Mouse (Mus musculus) liver, embryonic 15.5 days (tissue): ENCODE data around the gene Arhgef38. TPM values are rescaled to one million over a fixed set of nuclear protein-coding genes. Genes with fewer than 3 reads are reported as not detected.
A peak's percentile ranks its signal among the peaks of the same experiment; 100 is the strongest.

Experiments
- ATAC-seq: fragments of 200-750 bp; cut with Nextera tagmentation; 2 replicates; pipeline ENCODE4 v1.8.0; 2017; ENCODE audit warnings: moderate number of reproducible peaks, mild to moderate bottlenecking, moderate library complexity; ENCODE audit not compliant: insufficient read depth
- H3K27ac ChIP-seq: fragments of 300-500 bp; sonication (generic); replicated peaks from 2 replicates; pipeline ENCODE4 v1.5.1; 2015; ENCODE audit warnings: mild to moderate bottlenecking, inconsistent platforms
- H3K27me3 ChIP-seq: fragments of 300-500 bp; sonication (generic); 2 replicates; pipeline ENCODE4 v1.6.1; 2015; ENCODE audit warnings: mild to moderate bottlenecking, inconsistent platforms
- H3K36me3 ChIP-seq: fragments of 300-500 bp; sonication (generic); replicated peaks from 2 replicates; pipeline ENCODE4 v1.6.1; 2015; ENCODE audit warnings: moderate library complexity, mild to moderate bottlenecking, inconsistent platforms
- H3K4me1 ChIP-seq: fragments of 300-500 bp; sonication (generic); replicated peaks from 2 replicates; pipeline ENCODE4 v1.6.1; 2015; ENCODE audit warnings: inconsistent platforms
- H3K4me2 ChIP-seq: fragments of 300-500 bp; sonication (generic); 2 replicates; pipeline ENCODE4 v1.6.1; 2015; ENCODE audit warnings: moderate library complexity, mild to moderate bottlenecking, inconsistent platforms
- H3K4me3 ChIP-seq: fragments of 300-500 bp; sonication (generic); replicated peaks from 2 replicates; pipeline ENCODE4 v1.5.1; 2015; ENCODE audit warnings: mild to moderate bottlenecking, inconsistent platforms
- H3K9ac ChIP-seq: fragments of 300-500 bp; sonication (generic); 2 replicates; pipeline ENCODE4 v1.6.1; 2015; ENCODE audit warnings: moderate library complexity, mild to moderate bottlenecking, inconsistent platforms
- H3K9me3 ChIP-seq: fragments of 300-500 bp; sonication (generic); replicated peaks from 2 replicates; pipeline ENCODE4 v1.6.1; 2016; ENCODE audit warnings: inconsistent platforms
- WGBS: fragments of 180-500 bp; shearing (Covaris S2); methylation state at CpG from one replicate; pipeline ENCODE4 v1.1.7; 2015; ENCODE audit warnings: mixed read lengths; ENCODE audit not compliant: insufficient replicate concordance; 5-methylcytosine and 5-hydroxymethylcytosine counted together
- polyA plus RNA-seq: library from polyadenylated mRNA; unstranded; fragments of >200 nt; fragmentation: Nextera tagmentation; extraction: Ambion mirVana; gene quantifications from 2 replicates; pipeline ENCODE4 v1.2.1, GENCODE M21; 2015

Gene Arhgef38
- polyA plus RNA-seq, 1 experiment from 2014 or later = not detected

DNA sequence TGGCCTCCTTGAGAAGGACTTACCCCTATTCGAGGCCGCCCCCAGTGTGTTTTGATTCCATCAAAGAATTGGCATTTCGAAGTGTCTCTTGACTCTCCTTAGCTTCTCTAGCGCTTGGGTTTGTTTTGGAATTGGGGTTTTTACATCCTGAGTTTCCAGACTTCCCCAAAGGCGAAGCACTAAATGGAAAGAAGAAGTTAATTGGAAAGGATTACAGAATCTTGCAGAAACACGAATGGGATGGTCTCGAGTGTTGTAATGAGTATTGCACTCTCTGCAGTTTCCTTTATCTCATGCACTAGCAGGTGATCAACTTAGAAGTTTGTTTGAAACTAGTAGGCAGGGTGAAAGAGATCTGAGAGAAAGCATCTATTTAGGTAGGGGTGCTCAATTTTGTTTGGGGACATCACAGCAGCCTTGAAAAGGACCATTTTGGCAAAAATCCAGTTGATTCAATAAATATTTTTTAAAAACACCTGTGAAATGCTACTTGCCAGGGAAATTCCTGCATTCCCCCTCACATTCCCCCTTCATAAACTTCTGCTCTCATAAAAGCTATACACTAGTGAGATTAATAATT is 142.4 kb downstream of the Arhgef38 start:
- peaks cover 27% of the 10 kb centered on the region for H3K4me1 ChIP-seq
- peak overlapping the region; percentile 92 for H3K27ac ChIP-seq
- peak overlapping the region; percentile 93 for H3K4me3 ChIP-seq
- ATAC-seq = no peak
- peak overlapping the region; percentile 80 for H3K4me2 ChIP-seq
- 0 out of 2 replicates have a peak, but pooled peaks cover 3% of the 10 kb centered on the region for H3K36me3 ChIP-seq
- H3K27me3 ChIP-seq = no peaks in the 10 kb centered on the region
- under 1% methylated on average over 7 of the region's 7 CpGs for WGBS
- peak overlapping the region; percentile 88 for H3K9ac ChIP-seq
- no peaks in the 10 kb centered on the region for H3K9me3 ChIP-seq

DNA sequence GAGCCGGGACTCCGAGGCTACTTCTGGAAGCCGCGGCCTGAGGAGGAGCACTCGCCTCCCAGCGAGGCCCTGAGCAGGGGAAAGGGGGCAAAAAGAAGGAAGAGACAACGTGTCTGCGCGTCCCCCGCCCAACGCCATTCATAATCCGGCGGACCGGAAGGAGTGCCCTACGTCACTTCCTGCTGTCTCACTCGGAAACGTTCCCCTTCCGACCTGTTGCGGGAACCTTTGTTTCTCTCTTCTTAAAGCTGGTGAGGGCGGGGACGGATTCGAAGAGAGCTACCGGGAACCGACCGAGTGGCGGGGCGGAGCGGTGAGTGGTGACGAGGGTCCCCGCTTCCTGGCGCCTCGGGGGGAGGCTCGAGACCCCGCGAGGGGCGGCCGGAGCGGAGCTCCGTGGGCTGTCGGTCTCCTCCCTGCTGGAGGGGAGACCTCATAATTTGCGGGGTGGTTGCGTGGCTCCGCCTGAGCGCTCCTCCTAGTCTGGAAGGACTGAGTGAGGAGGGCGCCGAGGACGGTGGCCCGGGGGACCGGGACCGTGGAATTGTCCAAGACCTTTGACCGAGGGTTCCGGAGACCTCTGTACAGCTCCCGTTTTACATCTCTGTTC is 143.0 kb downstream of the Arhgef38 start, which contains the start of the genes Ints12 and Gstcd:
Gene Ints12 (plus strand): TSS at position 177 of the 610 bp plus-strand sequence.
Gene Gstcd (minus strand): TSS at position 370 of the 610 bp plus-strand sequence.
- H3K36me3 ChIP-seq = no peaks in the 10 kb centered on the region
- H3K4me1 ChIP-seq = peaks cover 27% of the 10 kb centered on the region
- peak within 1 kb of the TSS; percentile 93 for H3K4me3 ChIP-seq
- no peaks in the 10 kb centered on the region for H3K9me3 ChIP-seq
- H3K27ac ChIP-seq = peak within 1 kb of the TSS; percentile 92
- H3K9ac ChIP-seq = peak within 1 kb of the TSS; percentile 88
- no peaks in the 10 kb centered on the region for H3K27me3 ChIP-seq
- 0% methylated on average over 53 of the region's 53 CpGs for WGBS
- peak within 1 kb of the TSS; percentile 80 for H3K4me2 ChIP-seq
- peak; percentile 96 for ATAC-seq

DNA sequence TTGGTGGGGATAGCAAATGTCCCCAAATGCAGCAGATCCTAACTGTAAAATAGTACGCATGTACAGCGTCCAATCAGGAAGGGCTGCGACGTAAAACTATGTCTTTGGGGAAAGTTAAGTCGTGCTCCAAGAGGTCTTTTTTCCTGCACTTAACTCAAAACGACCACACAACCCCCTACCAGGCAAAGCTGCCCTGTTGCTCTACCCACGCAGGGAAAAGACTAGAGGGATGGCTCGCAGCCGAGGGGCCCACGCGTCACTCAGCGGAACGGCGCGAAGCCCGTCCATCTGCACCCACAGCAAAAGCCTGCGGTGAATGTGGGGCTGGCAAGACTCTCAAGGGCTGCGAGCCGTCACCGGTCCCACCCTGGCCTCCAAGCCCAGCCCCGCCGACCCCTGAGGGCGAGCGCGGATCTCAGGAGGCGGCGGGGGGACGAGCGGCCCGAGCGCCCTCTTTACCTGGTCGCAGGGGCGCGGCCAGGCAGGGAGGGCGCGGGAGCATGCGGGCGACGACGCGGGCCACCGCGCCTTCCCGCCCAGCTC is 143.6 kb downstream of the Arhgef38 start:
- peak; percentile 83 for ATAC-seq
- Histone ChIP-seq H3K4me2 (peak overlapping the region; percentile 80), H3K27ac (peak overlapping the region; percentile 92), H3K27me3 (no peaks in the 10 kb centered on the region), H3K36me3 (no peaks in the 10 kb centered on the region), H3K4me3 (peak overlapping the region; percentile 93), H3K4me1 (peaks cover 27% of the 10 kb centered on the region), H3K9ac (peak overlapping the region; percentile 88), H3K9me3 (no peaks in the 10 kb centered on the region)
- under 1% methylated on average over 44 of the region's 44 CpGs for WGBS

DNA sequence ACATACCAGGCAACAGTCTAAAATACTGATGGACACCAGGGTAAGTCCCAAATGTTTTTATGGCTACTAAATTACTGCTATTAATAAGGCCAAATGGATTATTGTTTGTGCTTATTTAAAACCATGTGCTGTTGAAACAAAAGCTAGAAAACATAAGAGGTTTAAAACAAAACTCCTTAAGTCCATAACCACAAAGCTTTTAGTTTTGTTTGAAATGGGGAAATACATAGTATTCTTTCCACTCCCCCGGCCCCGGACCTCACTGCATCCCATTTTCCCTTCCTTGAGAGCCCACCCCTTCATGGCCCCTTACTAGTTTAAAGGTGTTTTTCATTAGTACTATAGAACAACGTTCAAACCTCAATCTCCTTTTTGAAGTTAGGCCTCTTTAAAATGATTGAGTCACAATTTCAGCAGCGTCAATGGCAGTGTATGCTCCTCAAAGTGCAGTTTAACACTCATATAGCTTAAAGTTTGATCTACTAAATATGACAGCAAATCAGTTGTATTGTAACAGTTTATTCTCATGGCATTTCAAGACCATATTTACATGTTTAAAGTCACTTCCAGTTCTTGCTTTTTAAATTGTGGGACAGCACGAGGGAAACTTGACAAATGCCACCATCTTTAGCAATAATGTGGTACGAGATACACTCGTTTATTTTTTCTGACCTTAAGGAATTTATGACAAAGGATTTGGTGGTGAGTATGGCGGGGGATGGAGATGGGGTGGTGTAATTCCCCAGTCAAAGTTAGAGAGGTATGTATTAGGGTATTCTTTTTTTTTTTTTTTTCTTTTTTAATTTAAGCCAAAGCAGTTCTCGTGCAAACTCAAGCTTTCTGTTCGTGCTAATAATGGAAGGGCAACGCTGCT is 144.3 kb downstream of the Arhgef38 start:
- Histone ChIP-seq H3K36me3 (no peaks in the 10 kb centered on the region), H3K4me3 (peak overlapping the region; percentile 93), H3K4me2 (peak overlapping the region; percentile 80), H3K9me3 (no peaks in the 10 kb centered on the region), H3K27ac (peak overlapping the region; percentile 92), H3K9ac (peak overlapping the region; percentile 88), H3K4me1 (peaks cover 27% of the 10 kb centered on the region), H3K27me3 (no peaks in the 10 kb centered on the region)
- ATAC-seq = no peak
- WGBS = 2% methylated on average over 11 of the region's 11 CpGs

DNA sequence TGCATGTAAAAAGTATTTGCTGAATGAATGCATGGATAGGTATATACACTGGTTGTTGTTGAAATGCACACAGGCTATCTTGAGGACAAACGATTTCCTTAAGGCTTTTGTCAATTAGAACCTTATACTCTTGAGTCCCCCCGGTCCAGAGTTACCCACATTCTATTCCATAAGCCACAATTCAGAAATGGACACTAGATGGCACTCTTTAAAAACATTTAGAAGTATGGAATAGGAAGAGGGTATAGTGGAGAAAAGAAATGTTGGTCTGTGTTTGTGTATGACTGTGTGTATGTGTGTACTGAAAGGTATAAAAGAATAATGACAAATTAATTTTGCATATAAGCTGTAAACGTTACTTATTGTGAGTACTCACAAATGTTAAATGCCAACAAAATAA is 148.9 kb downstream of the Arhgef38 start:
- no peak for ATAC-seq
- WGBS = 58% methylated on average over 3 of the region's 3 CpGs
- H3K4me1 ChIP-seq = peaks cover 7% of the 10 kb centered on the region; the same call in 1 of the 2 replicates

DNA sequence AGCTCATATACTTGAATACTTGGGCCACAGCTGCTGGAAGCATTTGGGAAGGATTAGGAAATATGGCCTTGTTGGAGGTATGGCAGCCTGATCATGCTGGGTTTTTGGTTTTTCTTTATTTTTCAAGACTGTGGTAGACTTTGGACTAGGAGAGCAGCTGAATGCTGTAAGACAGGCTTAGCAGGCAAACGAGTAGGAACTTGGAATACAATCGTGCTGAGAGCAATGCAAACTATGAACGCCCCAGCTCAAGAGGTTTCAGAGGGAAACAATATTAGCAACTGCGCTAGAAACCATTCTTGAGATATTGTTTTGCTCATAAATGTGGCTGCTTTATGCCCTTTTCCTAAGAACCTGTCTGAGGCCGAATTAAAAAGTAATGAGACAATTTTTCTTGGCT is 152.0 kb downstream of the Arhgef38 start:
- Histone ChIP-seq H3K9ac (no peak overlapping the region), H3K4me3 (no peak overlapping the region), H3K27ac (no peak overlapping the region), H3K9me3 (no peaks in the 10 kb centered on the region), H3K4me2 (no peak overlapping the region), H3K36me3 (peaks cover 48% of the 10 kb centered on the region), H3K27me3 (no peaks in the 10 kb centered on the region), H3K4me1 (no peaks in the 10 kb centered on the region)
- ATAC-seq = no peak
- 75% methylated on average over 5 of the region's 5 CpGs for WGBS

More for the DNA sequence above, 148.9 kb downstream of the Arhgef38 start:
- Histone ChIP-seq H3K9me3 (no peaks in the 10 kb centered on the region), H3K27ac (no peak overlapping the region), H3K27me3 (no peaks in the 10 kb centered on the region), H3K4me2 (no peak overlapping the region), H3K9ac (no peak overlapping the region), H3K4me3 (no peak overlapping the region), H3K36me3 (peaks cover 33% of the 10 kb centered on the region)

DNA sequence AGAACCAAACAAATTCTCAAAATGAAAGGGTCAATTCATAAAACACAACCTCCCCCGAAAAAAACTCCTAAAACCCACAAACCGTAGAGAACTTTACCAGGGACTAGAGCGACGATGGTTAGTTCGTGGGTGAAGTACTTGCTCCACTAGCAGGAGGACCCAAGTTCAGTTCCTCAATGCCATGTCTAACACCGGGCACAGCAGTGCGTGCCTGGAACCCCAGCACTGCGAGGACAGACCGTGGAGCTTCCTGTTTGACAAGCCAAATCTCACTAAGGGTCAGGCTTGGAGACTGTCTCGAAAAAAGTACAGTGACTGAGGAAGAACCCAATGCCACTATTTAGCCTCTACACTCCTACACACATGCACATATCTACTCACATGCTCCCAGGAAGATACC is 159.2 kb downstream of the Arhgef38 start:
- Histone ChIP-seq H3K36me3 (peaks cover 22% of the 10 kb centered on the region), H3K9ac (no peak overlapping the region), H3K9me3 (no peaks in the 10 kb centered on the region), H3K27me3 (no peaks in the 10 kb centered on the region), H3K27ac (no peak overlapping the region), H3K4me2 (no peak overlapping the region), H3K4me3 (no peak overlapping the region), H3K4me1 (no peaks in the 10 kb centered on the region)
- 68% methylated on average over 10 of the region's 10 CpGs for WGBS
- no peak for ATAC-seq

Other genes starting within 250 kb of the Arhgef38 start
- 8.5 and 9.3 TPM in 2 replicates for gene Ints12, start 143.1 kb downstream of the Arhgef38 start, polyA plus RNA-seq
- 2.8 and 2.9 TPM in 2 replicates for gene Gstcd, start 142.9 kb downstream of the Arhgef38 start, polyA plus RNA-seq
- 41.7 and 41.9 TPM in 2 replicates for gene Ppa2, start 75.2 kb upstream of the Arhgef38 start, polyA plus RNA-seq